Mouse (Mus musculus): ENCODE measurements around the gene Zswim1. TPM values are rescaled to one million over a fixed set of nuclear protein-coding genes. Genes with fewer than 3 reads are reported as not detected.

The Zswim1 gene
- polyA plus RNA-seq, 1 experiment: 13.3 TPM

GRCm38 (mm10) chr2:164804533-164805331 is 17.8 kb upstream of the Zswim1 start, which contains the start of the genes Acot8 and Zswim3:
Acot8 (minus strand) TSS chr2:164804882.
Zswim3 (plus strand) TSS chr2:164805098.
- peaks cover 11% of the 10 kb centered on the region for H3K36me3 ChIP-seq (ENCODE audit: control insufficient read depth, insufficient read depth)
- TF ChIP-seq CEBPB (IDR thresholded peaks at IDR 0.05; ENCODE audit: insufficient read depth, poor library complexity, severe bottlenecking) (no peak), TCF3 (IDR thresholded peaks at IDR 0.05; ENCODE audit: insufficient read length, low read depth) (no peak), POLR2A (IDR thresholded peaks at IDR 0.05; ENCODE audit: insufficient read length, low read depth) (peak; percentile 68), E2F4 (IDR thresholded peaks at IDR 0.05; ENCODE audit: insufficient read depth) (no peak), SRF (IDR thresholded peaks at IDR 0.05; ENCODE audit: control insufficient read depth, insufficient read length, low read depth) (no peak), POLR2AphosphoS2 (IDR thresholded peaks at IDR 0.05; ENCODE audit: insufficient read length, low read depth) (peak; percentile 78), REST (IDR thresholded peaks at IDR 0.05; ENCODE audit: insufficient read depth, insufficient read length) (no peak), TCF12 (IDR thresholded peaks at IDR 0.05; ENCODE audit: insufficient read depth, poor library complexity, severe bottlenecking) (no peak), MYOG (IDR thresholded peaks at IDR 0.05; ENCODE audit: control insufficient read depth in 1 of 3, insufficient read depth in 1 of 3, insufficient read length in 2 of 3, low read depth in 2 of 3) (no peak), MYOD1 (IDR thresholded peaks at IDR 0.05; ENCODE audit: control insufficient read depth in 1 of 3, insufficient read length in 2 of 3, low read depth in 2 of 3) (no peak), MAX (IDR thresholded peaks at IDR 0.05; ENCODE audit: low read depth) (no peak), USF1 (IDR thresholded peaks at IDR 0.05; ENCODE audit: low read depth) (no peak)
- peak within 1 kb of the TSS; percentile 91 for H3K4me2 ChIP-seq (ENCODE audit: low read depth)
- H3K4me3 ChIP-seq: peak within 1 kb of the TSS; percentile 85
- peaks cover 18% of the 10 kb centered on the region for H3K79me2 ChIP-seq (ENCODE audit: control insufficient read depth, insufficient read depth)
- H3K27me3 ChIP-seq (ENCODE audit: control insufficient read depth, insufficient read depth, insufficient read length): no peaks in the 10 kb centered on the region
- peak within 1 kb of the TSS; percentile 64 for H3ac ChIP-seq (ENCODE audit: control insufficient read depth, insufficient read length)

GRCm38 (mm10) chr2:164805332-164805718 is 17.2 kb upstream of the Zswim1 start:
- Histone ChIP-seq H3K4me2 (ENCODE audit: low read depth) (peak overlapping the region; percentile 91), H3K36me3 (ENCODE audit: control insufficient read depth, insufficient read depth) (peaks cover 11% of the 10 kb centered on the region), H3ac (ENCODE audit: control insufficient read depth, insufficient read length) (no peak overlapping the region), H3K79me2 (ENCODE audit: control insufficient read depth, insufficient read depth) (peaks cover 18% of the 10 kb centered on the region), H3K4me3 (peak overlapping the region; percentile 85), H3K27me3 (ENCODE audit: control insufficient read depth, insufficient read depth, insufficient read length) (no peaks in the 10 kb centered on the region)
- TF ChIP-seq TCF3 (IDR thresholded peaks at IDR 0.05; ENCODE audit: insufficient read length, low read depth) (no peak), REST (IDR thresholded peaks at IDR 0.05; ENCODE audit: insufficient read depth, insufficient read length) (no peak), MAX (IDR thresholded peaks at IDR 0.05; ENCODE audit: low read depth) (no peak), E2F4 (IDR thresholded peaks at IDR 0.05; ENCODE audit: insufficient read depth) (no peak), SRF (IDR thresholded peaks at IDR 0.05; ENCODE audit: control insufficient read depth, insufficient read length, low read depth) (no peak), TCF12 (IDR thresholded peaks at IDR 0.05; ENCODE audit: insufficient read depth, poor library complexity, severe bottlenecking) (no peak), USF1 (IDR thresholded peaks at IDR 0.05; ENCODE audit: low read depth) (no peak), POLR2AphosphoS2 (IDR thresholded peaks at IDR 0.05; ENCODE audit: insufficient read length, low read depth) (no peak), MYOG (IDR thresholded peaks at IDR 0.05; ENCODE audit: control insufficient read depth in 1 of 3, insufficient read depth in 1 of 3, insufficient read length in 2 of 3, low read depth in 2 of 3) (no peak), MYOD1 (IDR thresholded peaks at IDR 0.05; ENCODE audit: control insufficient read depth in 1 of 3, insufficient read length in 2 of 3, low read depth in 2 of 3) (no peak), POLR2A (IDR thresholded peaks at IDR 0.05; ENCODE audit: insufficient read length, low read depth) (no peak)

GRCm38 (mm10) chr2:164806614-164807013 is 15.9 kb upstream of the Zswim1 start:
- H3K4me3 ChIP-seq: no peak overlapping the region
- peaks cover 5% of the 10 kb centered on the region for H3K36me3 ChIP-seq (ENCODE audit: control insufficient read depth, insufficient read depth)
- no peak overlapping the region for H3ac ChIP-seq (ENCODE audit: control insufficient read depth, insufficient read length)
- TF ChIP-seq USF1 (IDR thresholded peaks at IDR 0.05; ENCODE audit: low read depth) (no peak), POLR2AphosphoS2 (IDR thresholded peaks at IDR 0.05; ENCODE audit: insufficient read length, low read depth) (no peak), E2F4 (IDR thresholded peaks at IDR 0.05; ENCODE audit: insufficient read depth) (no peak), SRF (IDR thresholded peaks at IDR 0.05; ENCODE audit: control insufficient read depth, insufficient read length, low read depth) (no peak), REST (IDR thresholded peaks at IDR 0.05; ENCODE audit: insufficient read depth, insufficient read length) (no peak), MAX (IDR thresholded peaks at IDR 0.05; ENCODE audit: low read depth) (no peak), TCF12 (IDR thresholded peaks at IDR 0.05; ENCODE audit: insufficient read depth, poor library complexity, severe bottlenecking) (no peak), TCF3 (IDR thresholded peaks at IDR 0.05; ENCODE audit: insufficient read length, low read depth) (no peak), CEBPB (IDR thresholded peaks at IDR 0.05; ENCODE audit: insufficient read depth, poor library complexity, severe bottlenecking) (no peak), MYOG (IDR thresholded peaks at IDR 0.05; ENCODE audit: control insufficient read depth in 1 of 3, insufficient read depth in 1 of 3, insufficient read length in 2 of 3, low read depth in 2 of 3) (no peak), POLR2A (IDR thresholded peaks at IDR 0.05; ENCODE audit: insufficient read length, low read depth) (no peak), MYOD1 (IDR thresholded peaks at IDR 0.05; ENCODE audit: control insufficient read depth in 1 of 3, insufficient read length in 2 of 3, low read depth in 2 of 3) (no peak)
- H3K79me2 ChIP-seq (ENCODE audit: control insufficient read depth, insufficient read depth): peaks cover 18% of the 10 kb centered on the region
- H3K27me3 ChIP-seq (ENCODE audit: control insufficient read depth, insufficient read depth, insufficient read length): no peaks in the 10 kb centered on the region
- no peak overlapping the region for H3K4me2 ChIP-seq (ENCODE audit: low read depth)

- no peaks in the 10 kb centered on the region for H3K27me3 ChIP-seq (ENCODE audit: control insufficient read depth, insufficient read depth, insufficient read length)
- no peak overlapping the region for H3K4me3 ChIP-seq
- TF ChIP-seq POLR2A (IDR thresholded peaks at IDR 0.05; ENCODE audit: insufficient read length, low read depth): no peak
- no peak for TF ChIP-seq SRF (IDR thresholded peaks at IDR 0.05; ENCODE audit: control insufficient read depth, insufficient read length, low read depth)
- no peak for TF ChIP-seq TCF12 (IDR thresholded peaks at IDR 0.05; ENCODE audit: insufficient read depth, poor library complexity, severe bottlenecking)
- TF ChIP-seq MAX (IDR thresholded peaks at IDR 0.05; ENCODE audit: low read depth): no peak
- no peak for TF ChIP-seq POLR2AphosphoS2 (IDR thresholded peaks at IDR 0.05; ENCODE audit: insufficient read length, low read depth)
- TF ChIP-seq E2F4 (IDR thresholded peaks at IDR 0.05; ENCODE audit: insufficient read depth): no peak
- no peak for TF ChIP-seq USF1 (IDR thresholded peaks at IDR 0.05; ENCODE audit: low read depth)
- TF ChIP-seq CEBPB (IDR thresholded peaks at IDR 0.05; ENCODE audit: insufficient read depth, poor library complexity, severe bottlenecking): no peak
- no peak for TF ChIP-seq MYOD1 (IDR thresholded peaks at IDR 0.05; ENCODE audit: control insufficient read depth in 1 of 3, insufficient read length in 2 of 3, low read depth in 2 of 3)
- no peak for TF ChIP-seq MYOG (IDR thresholded peaks at IDR 0.05; ENCODE audit: control insufficient read depth in 1 of 3, insufficient read depth in 1 of 3, insufficient read length in 2 of 3, low read depth in 2 of 3)
- no peak for TF ChIP-seq TCF3 (IDR thresholded peaks at IDR 0.05; ENCODE audit: insufficient read length, low read depth)
- no peak for TF ChIP-seq REST (IDR thresholded peaks at IDR 0.05; ENCODE audit: insufficient read depth, insufficient read length)
These were observed 8.9 kb upstream of the Zswim1 start for GRCm38 (mm10) chr2:164813557-164813956.

More at GRCm38 (mm10) chr2:164813557-164813956, 8.9 kb upstream of the Zswim1 start:
- H3K36me3 ChIP-seq (ENCODE audit: control insufficient read depth, insufficient read depth): no peaks in the 10 kb centered on the region
- no peaks in the 10 kb centered on the region for H3K79me2 ChIP-seq (ENCODE audit: control insufficient read depth, insufficient read depth)
- no peak overlapping the region for H3ac ChIP-seq (ENCODE audit: control insufficient read depth, insufficient read length)
- H3K4me2 ChIP-seq (ENCODE audit: low read depth): no peak overlapping the region
